Mouse (Mus musculus) ES-Bruce4 (cell line): ENCODE results near the gene Clock. TPM values are rescaled to one million over a fixed set of nuclear protein-coding genes. Genes with fewer than 3 reads are reported as not detected.

Source experiments
- H3K27ac ChIP-seq: 2 replicates; pipeline ENCODE4 v1.5.1; 2012; ENCODE audit warnings: low read length, inconsistent platforms; ENCODE audit not compliant: insufficient read depth
- H3K27me3 ChIP-seq: 2 replicates; pipeline ENCODE4 v1.6.1; 2012; ENCODE audit warnings: mild to moderate bottlenecking, low read length, inconsistent platforms; ENCODE audit not compliant: control insufficient read depth, poor library complexity, insufficient read depth, severe bottlenecking
- H3K36me3 ChIP-seq: 2 replicates; pipeline ENCODE4 v1.6.1; 2012; ENCODE audit warnings: inconsistent platforms, mild to moderate bottlenecking, low read length, moderate library complexity; ENCODE audit not compliant: control insufficient read depth, poor library complexity, insufficient read depth, severe bottlenecking
- H3K4me1 ChIP-seq: one replicate; pipeline ENCODE4 v1.8.1; 2011; ENCODE audit warnings: low read length; ENCODE audit not compliant: control insufficient read depth, insufficient read depth
- H3K4me3 ChIP-seq: 2 replicates; pipeline ENCODE4 v1.5.1; 2011; ENCODE audit warnings: low read depth, mild to moderate bottlenecking, low read length
- H3K9ac ChIP-seq: 2 replicates; pipeline ENCODE4 v1.6.1; 2012; ENCODE audit warnings: low read depth, mild to moderate bottlenecking, inconsistent platforms; ENCODE audit not compliant: poor library complexity, severe bottlenecking
- H3K9me3 ChIP-seq: replicated peaks from 2 replicates; pipeline ENCODE4 v1.6.1; 2012; ENCODE audit warnings: mild to moderate bottlenecking, low read length, inconsistent platforms; ENCODE audit not compliant: control insufficient read depth, poor library complexity, insufficient read depth, severe bottlenecking
- CTCF ChIP-seq: IDR thresholded peaks from one replicate; pipeline ENCODE4 v1.8.1; 2011; ENCODE audit warnings: low read depth, low read length
- EP300 ChIP-seq: IDR thresholded peaks from 2 replicates; pipeline ENCODE4 v1.6.1; 2011; ENCODE audit warnings: low read depth, low read length; ENCODE audit not compliant: insufficient read depth
- POLR2A ChIP-seq: IDR thresholded peaks from one replicate; pipeline ENCODE4 v1.8.1; 2011; ENCODE audit warnings: low read length; ENCODE audit not compliant: insufficient read depth
- polyA plus RNA-seq: library from polyadenylated mRNA; stranded (reverse); fragments of >200 nt; gene quantifications from 2 replicates; pipeline ENCODE4 v1.2.4, GENCODE M21; 2011; ENCODE audit warnings: low read depth; ENCODE audit not compliant: missing spikeins, insufficient read depth, insufficient read length

Gene Clock
- polyA plus RNA-seq, 1 experiment = 17.0 TPM

DNA sequence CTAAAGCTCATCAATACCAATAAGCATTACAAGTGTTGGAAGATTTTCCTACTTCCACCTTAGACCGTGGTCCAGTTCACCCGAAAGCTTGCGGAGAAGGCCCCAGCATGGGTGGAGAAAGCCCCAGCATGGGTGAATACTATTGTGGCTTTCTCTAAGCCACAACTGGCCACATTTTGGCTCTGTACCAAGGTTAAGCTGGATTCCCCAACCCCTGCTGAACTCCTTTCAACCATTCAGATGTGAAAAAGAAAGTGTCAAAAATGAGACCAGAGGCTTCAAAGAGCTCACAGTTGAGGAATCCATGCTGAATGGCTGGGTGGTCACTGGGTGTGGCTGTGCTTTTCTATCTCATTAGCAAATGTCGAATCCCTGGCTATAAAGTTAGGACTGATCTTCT is 29.2 kb upstream of the Clock start:
- Histone ChIP-seq H3K4me1 (peaks cover 2% of the 10 kb centered on the region), H3K27ac (no peak overlapping the region), H3K27me3 (no peaks in the 10 kb centered on the region), H3K9ac (no peak overlapping the region), H3K9me3 (no peaks in the 10 kb centered on the region), H3K36me3 (no peaks in the 10 kb centered on the region), H3K4me3 (no peak overlapping the region)
- no peak for TF ChIP-seq EP300
- TF ChIP-seq POLR2A = no peak
- no peak for TF ChIP-seq CTCF

DNA sequence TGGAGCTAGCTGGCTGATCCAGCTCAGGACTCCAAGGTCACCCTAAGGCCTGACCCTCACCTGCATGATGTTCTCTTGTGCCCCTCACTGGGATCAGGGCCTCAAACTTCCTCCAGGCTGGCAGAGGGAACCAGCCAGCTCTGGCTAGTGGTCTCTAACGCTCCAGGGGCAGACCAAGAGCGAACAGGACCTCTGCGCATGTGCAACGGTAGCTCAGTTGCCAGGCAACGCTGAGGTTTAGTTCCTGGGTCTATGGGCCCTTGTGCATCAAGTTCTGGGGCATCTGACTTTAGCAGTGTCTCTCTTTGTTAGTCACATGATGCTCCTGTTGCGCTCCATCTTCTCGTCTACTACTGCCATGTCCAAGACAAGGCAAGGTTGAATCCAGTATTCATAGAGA is 26.4 kb upstream of the Clock start, which contains the start of gene Pdcl2:
Gene Pdcl2 (minus strand): TSS at position 204 of the 400 bp plus-strand sequence.
- H3K9me3 ChIP-seq = no peaks in the 10 kb centered on the region
- H3K9ac ChIP-seq = no peak within 1 kb of the TSS
- no peaks in the 10 kb centered on the region for H3K36me3 ChIP-seq
- no peak for TF ChIP-seq POLR2A
- TF ChIP-seq CTCF = no peak
- TF ChIP-seq EP300 = no peak
- no peaks in the 10 kb centered on the region for H3K27me3 ChIP-seq
- peak within 1 kb of the TSS; percentile 7; the same call in 1 of the 2 replicates for H3K4me3 ChIP-seq
- no peak within 1 kb of the TSS for H3K27ac ChIP-seq
- H3K4me1 ChIP-seq = peaks cover 2% of the 10 kb centered on the region

DNA sequence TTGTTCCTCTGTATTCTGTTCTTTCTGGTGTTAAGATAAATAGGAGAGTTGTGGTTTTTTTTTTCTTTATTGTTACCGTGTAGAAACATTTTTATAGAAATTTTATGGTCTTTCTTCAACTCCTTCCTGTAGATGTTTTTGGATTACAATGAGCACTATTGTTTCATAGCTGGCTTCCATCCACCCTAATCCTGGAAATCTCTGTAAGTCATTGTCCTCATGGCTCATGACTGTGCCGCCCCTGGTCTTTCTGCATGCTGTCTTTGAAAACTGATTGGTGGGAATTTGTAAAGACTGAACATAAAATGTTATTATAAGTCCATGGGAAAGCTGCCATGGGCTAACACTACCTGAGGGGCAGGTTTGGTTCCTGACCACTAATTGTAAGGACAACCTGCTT is 22.7 kb upstream of the Clock start:
- H3K36me3 ChIP-seq = no peaks in the 10 kb centered on the region
- H3K27ac ChIP-seq = no peak overlapping the region
- no peak for TF ChIP-seq EP300
- no peak for TF ChIP-seq POLR2A
- no peak for TF ChIP-seq CTCF
- no peaks in the 10 kb centered on the region for H3K9me3 ChIP-seq
- no peak overlapping the region for H3K4me3 ChIP-seq
- peaks cover 1% of the 10 kb centered on the region for H3K4me1 ChIP-seq
- H3K9ac ChIP-seq = no peak overlapping the region
- H3K27me3 ChIP-seq = no peaks in the 10 kb centered on the region

DNA sequence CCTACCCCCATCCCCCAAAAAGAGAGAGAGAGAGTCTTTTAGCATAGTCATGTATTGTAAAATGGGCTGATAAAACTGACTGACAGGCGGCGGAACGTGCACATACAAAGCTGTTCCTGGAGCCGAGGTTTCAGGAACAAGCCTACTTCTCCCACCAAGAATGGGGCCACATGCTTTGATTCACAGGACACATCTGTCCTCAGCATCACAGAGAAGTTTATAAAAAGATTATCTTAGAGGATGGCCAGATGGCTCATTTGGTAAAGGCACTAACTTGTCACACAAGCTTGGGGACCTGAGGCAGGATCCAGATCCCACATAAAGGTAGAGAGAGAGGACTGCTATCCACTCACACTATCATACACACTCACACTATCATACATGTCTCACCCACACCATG is 20.5 kb upstream of the Clock start:
- Histone ChIP-seq H3K27me3 (no peaks in the 10 kb centered on the region), H3K9ac (no peak overlapping the region), H3K27ac (no peak overlapping the region), H3K4me3 (no peak overlapping the region), H3K9me3 (no peaks in the 10 kb centered on the region), H3K4me1 (peaks cover 1% of the 10 kb centered on the region), H3K36me3 (no peaks in the 10 kb centered on the region)
- no peak for TF ChIP-seq POLR2A
- TF ChIP-seq CTCF = no peak
- TF ChIP-seq EP300 = no peak

DNA sequence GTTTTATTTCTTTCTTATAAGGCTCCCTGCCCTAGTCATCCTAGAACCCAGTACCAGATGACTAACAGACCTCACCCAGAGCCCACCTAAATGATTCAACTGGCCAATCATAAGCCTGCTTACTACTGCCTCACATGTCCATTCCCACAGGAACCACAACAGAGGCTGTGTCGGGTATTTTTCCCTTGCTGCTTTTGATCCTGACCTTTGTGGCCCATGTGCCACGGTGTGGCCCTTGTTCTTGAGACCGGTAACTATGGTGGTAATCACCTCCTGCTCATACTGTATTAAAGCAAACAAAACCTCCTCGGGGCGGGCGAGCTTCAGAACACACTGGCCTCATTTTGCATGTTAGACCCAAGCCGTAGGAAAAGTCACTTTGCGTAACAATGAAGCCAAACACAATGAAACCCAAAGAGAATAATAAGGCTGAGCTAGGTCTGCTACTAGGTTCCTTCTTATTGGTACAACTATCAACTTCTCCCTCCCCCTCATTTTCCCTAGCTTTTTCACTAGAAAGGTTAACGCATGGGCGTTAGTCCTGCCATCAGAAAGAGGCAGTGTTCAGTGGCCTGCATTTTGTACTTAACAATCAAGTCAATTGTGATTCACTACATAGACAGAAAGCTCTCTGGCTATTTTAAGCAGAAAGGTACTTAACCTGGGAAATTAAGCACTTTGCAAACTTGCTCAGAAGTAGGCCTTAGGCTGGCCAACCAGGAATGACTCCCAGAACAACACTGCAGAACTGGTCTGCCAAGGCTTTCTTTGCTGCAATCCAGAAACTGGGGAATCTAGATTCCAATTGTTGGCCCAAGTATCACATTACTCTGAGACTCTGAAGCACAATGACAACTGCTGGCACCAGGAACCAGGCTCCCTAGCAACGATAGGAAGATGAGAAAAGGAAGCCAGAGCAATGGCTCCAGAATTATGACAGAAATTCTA is 16.9 kb upstream of the Clock start:
- Histone ChIP-seq H3K9me3 (no peaks in the 10 kb centered on the region), H3K9ac (no peak overlapping the region), H3K36me3 (no peaks in the 10 kb centered on the region), H3K4me1 (peaks cover 1% of the 10 kb centered on the region), H3K27me3 (no peaks in the 10 kb centered on the region), H3K4me3 (no peak overlapping the region), H3K27ac (peak overlapping the region; percentile 82)
- TF ChIP-seq EP300 = peak; percentile 82
- no peak for TF ChIP-seq CTCF
- no peak for TF ChIP-seq POLR2A

DNA sequence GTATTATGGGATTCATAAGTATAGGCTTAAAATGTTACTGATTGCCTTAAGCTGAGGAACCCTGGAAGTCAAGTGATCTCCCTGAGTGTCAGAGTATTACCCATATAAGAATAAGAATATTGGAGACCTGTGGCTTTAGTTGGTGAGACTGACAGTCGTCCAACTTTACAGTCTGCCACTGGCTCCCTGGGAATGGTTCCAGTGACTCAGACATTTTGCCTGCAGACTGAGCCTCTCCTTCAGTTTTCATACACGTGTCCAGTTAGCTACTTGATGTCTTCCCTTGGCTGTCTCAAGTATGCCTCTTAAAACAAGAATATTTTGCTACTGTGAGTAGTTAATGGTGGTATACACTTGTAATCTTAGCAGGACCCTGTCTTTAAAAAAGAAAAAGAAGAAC is 3.6 kb upstream of the Clock start:
- no peak for TF ChIP-seq POLR2A
- TF ChIP-seq CTCF = no peak
- no peak for TF ChIP-seq EP300
- H3K4me1 ChIP-seq = no peaks in the 10 kb centered on the region

More for the DNA sequence above, 3.6 kb upstream of the Clock start:
- Histone ChIP-seq H3K9ac (no peak overlapping the region), H3K36me3 (no peaks in the 10 kb centered on the region), H3K27ac (no peak overlapping the region), H3K4me3 (no peak overlapping the region), H3K27me3 (no peaks in the 10 kb centered on the region), H3K9me3 (no peaks in the 10 kb centered on the region)
